Mouse (Mus musculus): ENCODE measurements around the gene Dock2.

DNA sequence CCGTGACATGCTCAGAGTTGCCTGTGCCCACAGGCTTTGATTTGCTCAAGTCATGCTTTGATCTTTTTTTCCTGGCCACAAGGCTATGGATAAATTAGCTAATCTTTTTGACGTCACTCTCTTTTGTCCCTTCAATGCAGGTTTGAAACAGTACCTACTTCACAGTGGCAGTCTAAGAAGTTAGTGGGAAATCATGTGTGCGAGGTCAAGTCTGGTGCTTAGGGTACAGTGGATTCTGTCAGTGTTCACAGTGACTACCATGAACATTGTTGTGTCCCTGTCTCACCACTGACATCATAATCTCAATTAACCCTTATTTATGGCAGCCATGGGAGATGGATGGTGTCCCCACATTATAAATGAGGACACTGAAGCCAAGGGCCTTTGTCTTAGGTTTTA, 506.6 kb downstream of the Dock2 start:
- TF ChIP-seq CTCF (IDR thresholded peaks at IDR 0.05; ENCODE audit: borderline replicate concordance, control insufficient read depth, extremely low read depth, insufficient read depth, low read length, poor library complexity) (no peak), POLR2A (IDR thresholded peaks at IDR 0.05; ENCODE audit: control insufficient read depth, extremely low read depth, insufficient read depth, low read length, poor library complexity) (no peak)
